Mouse (Mus musculus): ENCODE results near the gene 4931400O07Rik.

The 4931400O07Rik gene

DNA sequence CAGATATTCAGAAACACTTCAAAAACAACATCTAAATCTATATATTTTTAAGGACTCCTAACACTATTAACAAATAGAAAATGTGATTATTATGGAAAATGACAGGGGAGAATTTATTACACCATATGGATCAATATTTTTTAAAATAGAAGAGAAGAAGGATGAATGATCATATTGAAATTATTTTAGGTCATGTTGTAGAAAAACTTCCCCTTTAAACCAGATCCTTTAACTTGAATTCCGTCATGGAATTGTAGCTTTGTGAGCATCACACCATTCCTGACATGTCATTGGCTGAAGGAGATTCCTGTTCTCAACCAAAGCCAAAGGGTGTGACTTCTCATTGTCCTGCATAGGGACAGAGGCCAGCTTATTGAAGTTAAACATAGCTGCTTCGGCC lies at the start of gene 4931400O07Rik:
Gene 4931400O07Rik (plus strand): TSS at position 301 of the 400 bp plus-strand sequence.
- no peak for DNase-seq (ENCODE audit: low spot score in 2 of 2)
